Mouse (Mus musculus) kidney, embryonic 15.5 days (tissue): Measurements from ENCODE around the gene Cacna1d. TPM values are rescaled to one million over a fixed set of nuclear protein-coding genes. Genes with fewer than 3 reads are reported as not detected.
A peak's percentile ranks its signal among the peaks of the same experiment; 100 is the strongest.

Experiments used
- ATAC-seq: fragments of 200-750 bp; cut with Nextera tagmentation; replicated peaks from 2 replicates; pipeline ENCODE4 v1.8.0; 2017; ENCODE audit warnings: moderate TSS enrichment; ENCODE audit not compliant: low FRiP score
- H3K27ac ChIP-seq: fragments of 300-500 bp; sonication (generic); 2 replicates; pipeline ENCODE4 v1.5.1; 2015; ENCODE audit warnings: mild to moderate bottlenecking, inconsistent platforms
- H3K27me3 ChIP-seq: fragments of 300-500 bp; sonication (generic); 2 replicates; pipeline ENCODE4 v1.6.1; 2015; ENCODE audit warnings: inconsistent platforms
- H3K36me3 ChIP-seq: fragments of 300-500 bp; sonication (generic); 2 replicates; pipeline ENCODE4 v1.6.1; 2015; ENCODE audit warnings: inconsistent platforms
- H3K4me1 ChIP-seq: fragments of 300-500 bp; sonication (generic); 2 replicates; pipeline ENCODE4 v1.6.1; 2015; ENCODE audit warnings: inconsistent platforms
- H3K4me2 ChIP-seq: fragments of 300-500 bp; sonication (generic); 2 replicates; pipeline ENCODE4 v1.6.1; 2015; ENCODE audit warnings: moderate library complexity, mild to moderate bottlenecking, inconsistent platforms
- H3K4me3 ChIP-seq: fragments of 300-500 bp; sonication (generic); replicated peaks from 2 replicates; pipeline ENCODE4 v1.5.1; 2015; ENCODE audit warnings: mild to moderate bottlenecking, inconsistent platforms
- H3K9ac ChIP-seq: fragments of 300-500 bp; sonication (generic); 2 replicates; pipeline ENCODE4 v1.6.1; 2015; ENCODE audit warnings: mild to moderate bottlenecking, inconsistent platforms
- H3K9me3 ChIP-seq: fragments of 300-500 bp; sonication (generic); replicated peaks from 2 replicates; pipeline ENCODE4 v1.6.1; 2016; ENCODE audit warnings: inconsistent platforms
- WGBS: fragments of 180-500 bp; shearing (Covaris S2); methylation state at CpG from one replicate; pipeline ENCODE4 v1.1.7; 2015; ENCODE audit warnings: mixed read lengths; 5-methylcytosine and 5-hydroxymethylcytosine counted together
- polyA plus RNA-seq: library from polyadenylated mRNA; unstranded; fragments of >200 nt; fragmentation: Nextera tagmentation; extraction: Ambion mirVana; gene quantifications from 2 replicates; pipeline ENCODE4 v1.2.1, GENCODE M21; 2015

Cacna1d gene
- polyA plus RNA-seq, 1 experiment from 2014 or later, result 3.3 TPM

- Histone ChIP-seq H3K9ac (no peak overlapping the region), H3K4me1 (no peaks in the 10 kb centered on the region), H3K4me2 (no peak overlapping the region), H3K4me3 (no peak overlapping the region), H3K36me3 (no peaks in the 10 kb centered on the region), H3K27ac (no peak overlapping the region), H3K9me3 (no peaks in the 10 kb centered on the region), H3K27me3 (no peaks in the 10 kb centered on the region)
- 78% methylated on average over 13 of the region's 13 CpGs for WGBS
- ATAC-seq, result no peak
These were observed 306.7 kb downstream of the Cacna1d start for GRCm38 (mm10) chr14:30184445-30185152.

- Histone ChIP-seq H3K4me3 (no peak overlapping the region), H3K4me2 (no peak overlapping the region), H3K27me3 (no peaks in the 10 kb centered on the region), H3K9me3 (no peaks in the 10 kb centered on the region), H3K4me1 (no peaks in the 10 kb centered on the region), H3K9ac (no peak overlapping the region), H3K36me3 (no peaks in the 10 kb centered on the region), H3K27ac (no peak overlapping the region)
- ATAC-seq, result no peak
- WGBS, result 45% methylated on average over 5 of the region's 5 CpGs
These were observed 307.2 kb downstream of the Cacna1d start for GRCm38 (mm10) chr14:30184013-30184412.

- H3K27ac ChIP-seq, result no peak overlapping the region
- H3K27me3 ChIP-seq, result no peaks in the 10 kb centered on the region
- no peak for ATAC-seq
- H3K36me3 ChIP-seq, result no peaks in the 10 kb centered on the region
- H3K4me1 ChIP-seq, result peaks cover 4% of the 10 kb centered on the region; the same call in 1 of the 2 replicates
- no peaks in the 10 kb centered on the region for H3K9me3 ChIP-seq
- 74% methylated on average over 18 of the region's 18 CpGs for WGBS
- H3K4me2 ChIP-seq, result no peak overlapping the region
- no peak overlapping the region for H3K9ac ChIP-seq
- no peak overlapping the region for H3K4me3 ChIP-seq
These were observed 308.4 kb downstream of the Cacna1d start for GRCm38 (mm10) chr14:30182624-30183524.

- no peak overlapping the region for H3K27ac ChIP-seq
- H3K9ac ChIP-seq, result no peak overlapping the region
- WGBS, result 94% methylated on average over 4 of the region's 4 CpGs
- no peak overlapping the region for H3K4me2 ChIP-seq
- peaks cover 4% of the 10 kb centered on the region; the same call in 1 of the 2 replicates for H3K4me1 ChIP-seq
- no peaks in the 10 kb centered on the region for H3K9me3 ChIP-seq
- H3K36me3 ChIP-seq, result no peaks in the 10 kb centered on the region
- no peak overlapping the region for H3K4me3 ChIP-seq
- no peak for ATAC-seq
- no peaks in the 10 kb centered on the region for H3K27me3 ChIP-seq
These were observed 312.9 kb downstream of the Cacna1d start for GRCm38 (mm10) chr14:30178306-30178705.

- no peak overlapping the region for H3K4me3 ChIP-seq
- H3K36me3 ChIP-seq, result no peaks in the 10 kb centered on the region
- no peaks in the 10 kb centered on the region for H3K27me3 ChIP-seq
- ATAC-seq, result no peak
- H3K4me2 ChIP-seq, result no peak overlapping the region
- WGBS, result 27% methylated on average over 5 of the region's 5 CpGs
- H3K27ac ChIP-seq, result no peak overlapping the region
- H3K4me1 ChIP-seq, result peaks cover 4% of the 10 kb centered on the region; the same call in 1 of the 2 replicates
- H3K9me3 ChIP-seq, result no peaks in the 10 kb centered on the region
- no peak overlapping the region for H3K9ac ChIP-seq
These were observed 313.4 kb downstream of the Cacna1d start for GRCm38 (mm10) chr14:30177850-30178249.

- no peaks in the 10 kb centered on the region for H3K9me3 ChIP-seq
- H3K36me3 ChIP-seq, result no peaks in the 10 kb centered on the region
- no peak overlapping the region for H3K27ac ChIP-seq
- H3K4me3 ChIP-seq, result no peak overlapping the region
- no peaks in the 10 kb centered on the region for H3K27me3 ChIP-seq
- H3K4me1 ChIP-seq, result peaks cover 24% of the 10 kb centered on the region
- ATAC-seq, result no peak
- WGBS, result 69% methylated on average over 3 of the region's 3 CpGs
- no peak overlapping the region for H3K4me2 ChIP-seq
- H3K9ac ChIP-seq, result no peak overlapping the region
These were observed 315.9 kb downstream of the Cacna1d start for GRCm38 (mm10) chr14:30175362-30175761.

- Histone ChIP-seq H3K4me1 (peaks cover 22% of the 10 kb centered on the region), H3K9me3 (no peaks in the 10 kb centered on the region), H3K27me3 (no peaks in the 10 kb centered on the region), H3K27ac (no peak overlapping the region), H3K4me3 (no peak overlapping the region), H3K4me2 (no peak overlapping the region), H3K36me3 (no peaks in the 10 kb centered on the region), H3K9ac (no peak overlapping the region)
- WGBS, result 68% methylated on average over 12 of the region's 12 CpGs
- no peak for ATAC-seq
These were observed 318.2 kb downstream of the Cacna1d start for GRCm38 (mm10) chr14:30172821-30173755.

GRCm38 (mm10) chr14:30171593-30171992 is 319.7 kb downstream of the Cacna1d start:
- Histone ChIP-seq H3K4me3 (no peak overlapping the region), H3K27me3 (no peaks in the 10 kb centered on the region), H3K9me3 (no peaks in the 10 kb centered on the region), H3K36me3 (no peaks in the 10 kb centered on the region), H3K27ac (peak overlapping the region; percentile 45; the same call in 1 of the 2 replicates), H3K4me1 (peaks cover 20% of the 10 kb centered on the region), H3K4me2 (no peak overlapping the region; the same call in 1 of the 2 replicates), H3K9ac (no peak overlapping the region)
- no peak for ATAC-seq
- WGBS, result 75% methylated on average over 6 of the region's 6 CpGs

GRCm38 (mm10) chr14:30171008-30171407 is 320.2 kb downstream of the Cacna1d start:
- Histone ChIP-seq H3K4me2 (peak overlapping the region; percentile 21; the same call in 1 of the 2 replicates), H3K36me3 (no peaks in the 10 kb centered on the region), H3K9me3 (no peaks in the 10 kb centered on the region), H3K4me3 (no peak overlapping the region), H3K9ac (no peak overlapping the region), H3K4me1 (peaks cover 20% of the 10 kb centered on the region), H3K27me3 (no peaks in the 10 kb centered on the region), H3K27ac (peak overlapping the region; percentile 45)
- no peak for ATAC-seq
- 27% methylated on average over 6 of the region's 6 CpGs for WGBS

- Histone ChIP-seq H3K27me3 (no peaks in the 10 kb centered on the region), H3K9ac (no peak overlapping the region), H3K4me3 (no peak overlapping the region), H3K4me2 (no peak overlapping the region), H3K36me3 (no peaks in the 10 kb centered on the region), H3K4me1 (peaks cover 20% of the 10 kb centered on the region), H3K27ac (0 out of 2 replicates have a peak overlapping the region, but pooled peaks have one; percentile 25), H3K9me3 (no peaks in the 10 kb centered on the region)
- WGBS, result 61% methylated on average over 5 of the region's 5 CpGs
- ATAC-seq, result no peak
These were observed 321.8 kb downstream of the Cacna1d start for GRCm38 (mm10) chr14:30169455-30169854.

GRCm38 (mm10) chr14:30168902-30169301 is 322.4 kb downstream of the Cacna1d start:
- H3K27ac ChIP-seq, result no peak overlapping the region
- peaks cover 20% of the 10 kb centered on the region for H3K4me1 ChIP-seq
- 55% methylated on average over 3 of the region's 3 CpGs for WGBS
- 0 out of 2 replicates have a peak, but pooled peaks have one; percentile 46 for ATAC-seq
- H3K27me3 ChIP-seq, result no peaks in the 10 kb centered on the region
- no peak overlapping the region for H3K4me2 ChIP-seq
- no peaks in the 10 kb centered on the region for H3K36me3 ChIP-seq
- no peak overlapping the region for H3K4me3 ChIP-seq
- no peaks in the 10 kb centered on the region for H3K9me3 ChIP-seq
- H3K9ac ChIP-seq, result no peak overlapping the region
